Mouse (Mus musculus) cerebellum, adult 9-11 months (tissue): Measurements from ENCODE around the gene Psme2.

Experiments used
- DNase-seq: peaks from one replicate; pipeline ENCODE4 v3.0.0; 2022

Gene Psme2

GRCm38 (mm10) chr14:55563249-55563648, 27.7 kb downstream of the Psme2 start:
- DNase-seq: peak; percentile 36

GRCm38 (mm10) chr14:55561860-55562259, 29.1 kb downstream of the Psme2 start:
- peak; percentile 51 for DNase-seq

GRCm38 (mm10) chr14:55560202-55561073, 30.5 kb downstream of the Psme2 start, which contains the start of gene A730061H03Rik:
TSS of gene A730061H03Rik (minus strand) at chr14:55560406.
- peak; percentile 100 for DNase-seq

DNA sequence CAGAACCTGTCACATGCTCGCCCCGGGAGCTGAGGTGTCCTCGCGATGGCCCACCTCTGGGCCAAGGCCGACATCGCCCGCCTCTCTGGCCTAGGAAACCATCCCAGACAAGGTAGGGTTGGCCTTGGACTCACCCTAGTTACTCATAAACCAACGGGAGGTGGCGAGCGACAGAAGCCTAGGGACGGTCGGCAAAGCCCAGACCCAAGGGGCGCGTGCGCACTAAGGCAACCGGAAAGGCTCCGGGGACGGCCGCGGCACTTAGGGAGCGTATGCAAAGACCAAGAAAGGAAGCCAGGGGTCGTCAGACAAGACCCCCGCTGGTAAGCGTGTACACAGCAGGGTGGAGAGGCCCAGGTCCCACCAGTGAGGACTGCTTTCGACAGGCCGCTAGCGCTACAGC, 31.1 kb downstream of the Psme2 start, which contains the start of gene Dcaf11:
Dcaf11 (plus strand) TSS at position 208 of the 403 bp plus-strand sequence.
- DNase-seq: peak; percentile 95

- DNase-seq: no peak
Measured at GRCm38 (mm10) chr14:55558740-55559448, 32.0 kb downstream of the Psme2 start.

DNA sequence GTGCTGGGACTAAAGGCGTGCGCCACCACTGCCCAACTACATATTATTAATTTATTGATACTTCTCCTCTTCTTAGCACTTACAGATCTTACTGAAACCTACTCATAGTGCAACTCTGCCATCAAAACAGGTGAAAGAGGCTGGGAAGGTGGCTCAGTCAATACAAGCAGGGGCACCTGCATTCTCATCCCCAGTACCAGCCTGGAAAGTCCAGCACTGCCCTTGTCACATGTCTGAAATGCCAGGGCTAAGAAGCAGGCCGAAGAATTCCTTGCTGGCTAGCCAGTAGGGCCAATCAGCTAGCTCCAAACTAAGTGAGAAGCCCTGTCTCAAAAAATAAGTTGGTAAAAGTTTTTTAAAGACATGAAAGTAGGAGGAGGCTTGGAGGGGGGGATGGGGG, 33.3 kb downstream of the Psme2 start:
- no peak for DNase-seq

DNA sequence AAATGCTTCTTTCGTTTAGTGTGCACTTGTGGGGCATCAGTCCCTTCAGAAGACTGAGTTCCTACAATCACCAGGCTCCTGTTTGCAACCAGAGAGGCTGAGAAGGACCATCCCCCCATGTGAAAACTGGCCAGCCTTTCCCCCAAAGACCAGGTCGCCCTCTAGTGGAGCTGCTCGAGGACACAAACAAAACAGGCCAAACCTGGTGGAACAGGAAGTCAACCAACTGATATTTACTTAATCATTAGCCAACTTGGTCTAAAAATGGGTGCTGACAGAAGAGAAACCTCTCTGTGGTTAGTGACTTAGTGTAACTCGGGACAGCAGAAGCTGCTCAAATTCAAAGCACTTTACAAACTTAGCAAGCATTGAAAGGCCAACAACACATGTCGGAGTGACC, 33.9 kb downstream of the Psme2 start:
- DNase-seq: peak; percentile 78

DNA sequence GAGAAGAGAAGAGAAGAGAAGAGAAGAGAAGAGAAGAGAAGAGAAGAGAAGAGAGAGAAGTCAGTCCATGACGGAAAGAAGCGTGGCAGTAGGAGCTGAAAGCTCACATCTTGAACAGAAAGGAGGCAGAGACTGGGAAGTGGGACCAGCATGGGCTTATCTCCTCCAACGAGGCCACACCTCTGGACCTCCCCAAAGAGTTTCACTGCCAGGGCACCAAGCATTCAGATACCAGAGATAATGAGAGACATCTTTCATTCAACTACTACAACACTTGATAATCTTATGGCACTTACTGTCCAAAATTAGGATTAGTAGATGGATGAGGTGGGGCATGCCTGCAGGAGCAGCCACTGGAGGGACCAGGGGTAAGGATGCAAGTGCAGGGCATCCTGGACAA, 35.1 kb downstream of the Psme2 start:
- DNase-seq: no peak

GRCm38 (mm10) chr14:55554635-55555034, 36.3 kb downstream of the Psme2 start:
- no peak for DNase-seq

- DNase-seq: no peak
Measured at GRCm38 (mm10) chr14:55551794-55552193, 39.1 kb downstream of the Psme2 start.

GRCm38 (mm10) chr14:55551347-55551746, 39.6 kb downstream of the Psme2 start:
- DNase-seq: no peak

GRCm38 (mm10) chr14:55550191-55550590, 40.7 kb downstream of the Psme2 start:
- DNase-seq: no peak

- peak; percentile 58 for DNase-seq
Measured at GRCm38 (mm10) chr14:55544334-55544733, 46.6 kb downstream of the Psme2 start.

- DNase-seq: no peak
Measured at GRCm38 (mm10) chr14:55542268-55542667, 48.6 kb downstream of the Psme2 start.

DNA sequence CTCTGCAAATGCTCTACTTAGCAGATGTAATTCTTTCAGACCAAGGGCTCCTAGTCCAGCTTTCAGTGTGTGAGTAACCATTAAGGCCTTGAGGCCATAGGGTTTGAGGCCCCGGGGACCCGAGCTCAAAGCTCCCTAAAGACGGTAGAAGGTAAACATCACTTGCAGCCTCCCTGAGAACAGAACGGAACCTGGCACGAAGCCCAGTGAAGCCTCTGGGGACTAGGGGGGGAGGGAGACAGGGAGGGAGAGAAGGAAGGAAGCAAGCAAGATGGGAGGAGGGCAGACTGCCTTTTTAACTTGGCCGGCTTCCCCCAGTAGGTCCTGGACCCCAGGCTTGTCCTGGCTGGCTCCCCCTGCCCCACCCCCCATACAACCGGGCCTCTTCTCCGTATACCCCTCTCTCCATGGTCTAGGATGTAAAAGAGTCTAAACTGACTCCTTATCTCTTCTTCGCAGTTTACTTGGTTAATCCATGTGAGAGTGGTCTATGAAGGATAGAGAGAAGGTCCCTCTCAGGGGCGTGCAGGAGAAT, 50.1 kb downstream of the Psme2 start:
- peak; percentile 87 for DNase-seq

DNA sequence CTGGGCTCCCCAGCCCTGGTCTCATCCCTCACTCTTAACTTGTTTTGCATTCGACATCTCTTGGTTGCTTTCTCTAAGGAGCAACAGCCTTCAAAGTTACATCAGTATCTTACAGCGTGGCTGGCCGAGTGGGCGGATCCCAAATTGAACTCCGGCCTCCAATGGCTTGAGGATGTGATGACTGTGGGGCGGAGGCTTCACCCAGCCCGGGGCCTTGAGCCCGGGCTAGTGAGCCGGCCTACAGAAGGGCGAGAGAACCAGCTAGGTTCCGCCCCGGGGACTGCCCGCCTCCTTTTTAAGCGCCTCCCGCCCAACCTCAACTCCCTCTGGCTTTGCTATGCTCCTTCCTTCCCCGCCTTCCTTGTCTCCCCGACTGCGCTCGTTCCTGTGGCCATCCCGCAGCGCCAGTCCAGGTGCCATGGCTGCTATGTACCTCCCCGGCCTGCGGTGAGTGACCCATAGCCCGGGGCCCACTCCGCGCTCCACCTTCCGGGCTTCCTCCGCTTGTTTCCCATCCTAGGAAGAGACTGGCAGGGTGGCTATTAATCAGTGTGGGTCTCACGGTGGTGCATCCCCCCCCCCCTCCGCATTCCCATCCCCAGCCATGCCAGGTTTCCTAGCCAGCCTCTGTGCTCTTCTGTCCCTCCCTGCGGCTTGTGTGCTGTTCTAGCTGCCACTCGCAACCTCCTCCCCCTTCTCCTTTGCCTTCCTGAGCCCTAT, 50.7 kb downstream of the Psme2 start, which contains the start of gene Pck2:
Pck2 (plus strand) TSS at position 200 of the 720 bp plus-strand sequence.
- DNase-seq: peak; percentile 92
